Mouse (Mus musculus): Measurements from ENCODE around the gene Nek7. TPM values are rescaled to one million over a fixed set of nuclear protein-coding genes. Genes with fewer than 3 reads are reported as not detected.

Nek7 gene
- total and polyA plus RNA-seq, 3 experiments: 29.1 to 75.1 (median 63.7) TPM

- Histone ChIP-seq H3K27me3 (replicated peaks) (no peaks in the 10 kb centered on the region), H3K9me3 (replicated peaks; ENCODE audit: low read length) (no peaks in the 10 kb centered on the region), H3K9ac (ENCODE audit: insufficient read depth, low read depth) (peak overlapping the region; percentile 45), H3K4me2 (ENCODE audit: insufficient read depth, low read depth, poor library complexity, severe bottlenecking) (peak overlapping the region; percentile 80), H3K36me3 (replicated peaks in 1 of 2; ENCODE audit: control insufficient read depth in 1 of 2, insufficient read depth in 1 of 2, low read length in 1 of 2) (peaks cover 4 to 32% of the 10 kb centered on the region in 2 experiments), H3K4me3 (replicated peaks in 1 of 3; ENCODE audit: low read depth in 2 of 3, low read length in 2 of 3, poor library complexity in 1 of 3) (no peak overlapping the region), H3K27ac (ENCODE audit: insufficient read depth, low read depth) (peak overlapping the region; percentile 30; the same call in 1 of the 2 replicates), H3K79me2 (replicated peaks; ENCODE audit: control insufficient read depth, extremely low read depth, insufficient read depth, poor library complexity, severe bottlenecking) (peaks cover 70% of the 10 kb centered on the region), H3K4me1 (ENCODE audit: control insufficient read depth in 1 of 2, insufficient read depth in 2 of 2) (peaks cover 17 to 85% of the 10 kb centered on the region in 2 experiments; a peak in 3 of 4 replicates)
- no peak for DNase-seq (ENCODE audit: extremely low read depth)
- in situ Hi-C loops (cut with MboI; ENCODE audit: low pct_ligation_motif_present, low pct_unique_long_range_greater_than_20kb, low sequenced_read_pairs): no loop called here
- dilution Hi-C loops (cut with MboI; ENCODE audit: extremely low pct_ligation_motif_present, extremely low pct_unique_long_range_greater_than_20kb, low sequenced_read_pairs): no loop called here
- TF ChIP-seq ZNF384 (IDR thresholded peaks at IDR 0.05; ENCODE audit: low read depth, low read length) (0 out of 2 replicates have a peak, but pooled peaks have one; percentile 22), POLR2A (IDR thresholded peaks at IDR 0.05; ENCODE audit: low read depth, low read length) (0 out of 2 replicates have a peak, but pooled peaks have one; percentile 35), RCOR1 (conservative IDR thresholded peaks at IDR 0.05; ENCODE audit: low read depth, low read length) (no peak), UBTF (IDR thresholded peaks at IDR 0.05; ENCODE audit: low read depth, low read length) (no peak), E2F4 (IDR thresholded peaks at IDR 0.05; ENCODE audit: insufficient replicate concordance, low read depth, low read length) (no peak), ZC3H11A (IDR thresholded peaks at IDR 0.05; ENCODE audit: low read depth, low read length) (no peak), ELF1 (IDR thresholded peaks at IDR 0.05; ENCODE audit: low read depth, low read length) (no peak), CHD1 (IDR thresholded peaks at IDR 0.05; ENCODE audit: low read depth, low read length) (no peak), TCF12 (IDR thresholded peaks at IDR 0.05; ENCODE audit: low read depth, low read length) (no peak), USF1 (IDR thresholded peaks at IDR 0.05; ENCODE audit: low read depth, low read length) (peak; percentile 81), PAX5 (IDR thresholded peaks at IDR 0.05; ENCODE audit: low read length) (no peak), POLR2AphosphoS2 (IDR thresholded peaks at IDR 0.05; ENCODE audit: low read depth, low read length) (no peak), KAT2A (IDR thresholded peaks at IDR 0.05; ENCODE audit: insufficient replicate concordance, low read length) (no peak), GABPA (IDR thresholded peaks at IDR 0.05; ENCODE audit: insufficient replicate concordance, low read depth, low read length) (no peak), TBP (conservative IDR thresholded peaks at IDR 0.05; ENCODE audit: low read depth, low read length) (no peak), ETS1 (conservative IDR thresholded peaks at IDR 0.05; ENCODE audit: low read depth, low read length) (0 out of 2 replicates have a peak, but pooled peaks have one; percentile 5), MXI1 (IDR thresholded peaks at IDR 0.05; ENCODE audit: low read depth, low read length) (peak; percentile 62; the same call in 1 of the 2 replicates), ZMIZ1 (IDR thresholded peaks at IDR 0.05; ENCODE audit: low read depth, low read length) (no peak), JUND (conservative IDR thresholded peaks at IDR 0.05; ENCODE audit: low read depth, low read length) (no peak), NELFE (IDR thresholded peaks at IDR 0.05; ENCODE audit: low read depth, low read length) (no peak), MYC (IDR thresholded peaks at IDR 0.05; ENCODE audit: low read depth, low read length) (no peak), IRF4 (IDR thresholded peaks at IDR 0.05; ENCODE audit: low read depth, low read length) (0 out of 2 replicates have a peak, but pooled peaks have one; percentile 10), MAZ (IDR thresholded peaks at IDR 0.05; ENCODE audit: low read depth, low read length) (no peak), EP300 (IDR thresholded peaks at IDR 0.05; ENCODE audit: low read length) (0 out of 2 replicates have a peak, but pooled peaks have one; percentile 13), CHD2 (IDR thresholded peaks at IDR 0.05; ENCODE audit: low read length) (no peak), USF2 (conservative IDR thresholded peaks at IDR 0.05; ENCODE audit: low read depth, low read length) (peak; percentile 72), JUN (IDR thresholded peaks at IDR 0.05; ENCODE audit: insufficient read depth, low read depth, low read length) (no peak), ZKSCAN1 (IDR thresholded peaks at IDR 0.05; ENCODE audit: borderline replicate concordance, low read depth, low read length) (no peak), RAD21 (IDR thresholded peaks at IDR 0.05; ENCODE audit: low read depth, low read length) (no peak), SMC3 (IDR thresholded peaks at IDR 0.05; ENCODE audit: low read depth, low read length) (no peak), MAFK (IDR thresholded peaks at IDR 0.05; ENCODE audit: insufficient replicate concordance, low read length) (no peak), MEF2A (IDR thresholded peaks at IDR 0.05; ENCODE audit: borderline replicate concordance, low read depth, low read length) (no peak), CTCF (conservative IDR thresholded peaks at IDR 0.05 in 1 of 2, IDR thresholded peaks at IDR 0.05 in 1 of 2; ENCODE audit: low read depth in 2 of 2, low read length in 2 of 2) (no peak), BHLHE40 (IDR thresholded peaks at IDR 0.05; ENCODE audit: low read depth, low read length) (peak; percentile 66), NRF1 (IDR thresholded peaks at IDR 0.05; ENCODE audit: low read depth, low read length) (no peak), HCFC1 (IDR thresholded peaks at IDR 0.05; ENCODE audit: low read depth, low read length) (no peak), SIN3A (IDR thresholded peaks at IDR 0.05; ENCODE audit: low read length) (0 out of 2 replicates have a peak, but pooled peaks have one; percentile 21), MAX (IDR thresholded peaks at IDR 0.05; ENCODE audit: low read length) (peak; percentile 77)
These were observed 40.0 kb downstream of the Nek7 start for GRCm38 (mm10) chr1:138579822-138580492.

All from CH12.LX (cell line).